Mouse (Mus musculus) liver, embryonic 13.5 days (tissue): Measurements from ENCODE around the gene Rhof. TPM values are rescaled to one million over a fixed set of nuclear protein-coding genes. Genes with fewer than 3 reads are reported as not detected.

ENCODE experiments used
- ATAC-seq: fragments of 200-750 bp; cut with Nextera tagmentation; 2 replicates; pipeline ENCODE4 v1.8.0; 2017; ENCODE audit warnings: low read depth, mild to moderate bottlenecking, moderate number of reproducible peaks, moderate library complexity
- DNase-seq: peaks from one replicate; pipeline ENCODE4 v3.0.0; 2022
- H3K27ac ChIP-seq: fragments of 300-500 bp; sonication (generic); 2 replicates; pipeline ENCODE4 v1.5.1; 2015; ENCODE audit warnings: moderate library complexity, mild to moderate bottlenecking, inconsistent platforms
- H3K27me3 ChIP-seq: fragments of 300-500 bp; sonication (generic); 2 replicates; pipeline ENCODE4 v1.6.1; 2015; ENCODE audit warnings: mild to moderate bottlenecking, inconsistent platforms
- H3K36me3 ChIP-seq: fragments of 300-500 bp; sonication (generic); 2 replicates; pipeline ENCODE4 v1.6.1; 2015; ENCODE audit warnings: mild to moderate bottlenecking, inconsistent platforms
- H3K4me1 ChIP-seq: fragments of 300-500 bp; sonication (generic); replicated peaks from 2 replicates; pipeline ENCODE4 v1.6.1; 2015; ENCODE audit warnings: inconsistent platforms
- H3K4me2 ChIP-seq: fragments of 300-500 bp; sonication (generic); 2 replicates; pipeline ENCODE4 v1.6.1; 2015; ENCODE audit warnings: inconsistent platforms, mild to moderate bottlenecking, moderate library complexity
- H3K4me3 ChIP-seq: fragments of 300-500 bp; sonication (generic); replicated peaks from 2 replicates; pipeline ENCODE4 v1.5.1; 2015; ENCODE audit warnings: mild to moderate bottlenecking, inconsistent platforms
- H3K9ac ChIP-seq: fragments of 300-500 bp; sonication (generic); 2 replicates; pipeline ENCODE4 v1.6.1; 2015; ENCODE audit warnings: mild to moderate bottlenecking, inconsistent platforms
- H3K9me3 ChIP-seq: fragments of 300-500 bp; sonication (generic); replicated peaks from 2 replicates; pipeline ENCODE4 v1.6.1; 2016; ENCODE audit warnings: inconsistent platforms
- WGBS: fragments of 180-500 bp; shearing (Covaris S2); methylation state at CpG from one replicate; pipeline ENCODE4 v1.1.7; 2015; ENCODE audit not compliant: insufficient replicate concordance; 5-methylcytosine and 5-hydroxymethylcytosine counted together
- polyA plus RNA-seq: library from polyadenylated mRNA; unstranded; fragments of >200 nt; fragmentation: Nextera tagmentation; extraction: Ambion mirVana; gene quantifications from 2 replicates; pipeline ENCODE4 v1.2.1, GENCODE M21; 2015

The Rhof gene
- 2.5 and 3.4 TPM in 2 replicates for polyA plus RNA-seq

DNA sequence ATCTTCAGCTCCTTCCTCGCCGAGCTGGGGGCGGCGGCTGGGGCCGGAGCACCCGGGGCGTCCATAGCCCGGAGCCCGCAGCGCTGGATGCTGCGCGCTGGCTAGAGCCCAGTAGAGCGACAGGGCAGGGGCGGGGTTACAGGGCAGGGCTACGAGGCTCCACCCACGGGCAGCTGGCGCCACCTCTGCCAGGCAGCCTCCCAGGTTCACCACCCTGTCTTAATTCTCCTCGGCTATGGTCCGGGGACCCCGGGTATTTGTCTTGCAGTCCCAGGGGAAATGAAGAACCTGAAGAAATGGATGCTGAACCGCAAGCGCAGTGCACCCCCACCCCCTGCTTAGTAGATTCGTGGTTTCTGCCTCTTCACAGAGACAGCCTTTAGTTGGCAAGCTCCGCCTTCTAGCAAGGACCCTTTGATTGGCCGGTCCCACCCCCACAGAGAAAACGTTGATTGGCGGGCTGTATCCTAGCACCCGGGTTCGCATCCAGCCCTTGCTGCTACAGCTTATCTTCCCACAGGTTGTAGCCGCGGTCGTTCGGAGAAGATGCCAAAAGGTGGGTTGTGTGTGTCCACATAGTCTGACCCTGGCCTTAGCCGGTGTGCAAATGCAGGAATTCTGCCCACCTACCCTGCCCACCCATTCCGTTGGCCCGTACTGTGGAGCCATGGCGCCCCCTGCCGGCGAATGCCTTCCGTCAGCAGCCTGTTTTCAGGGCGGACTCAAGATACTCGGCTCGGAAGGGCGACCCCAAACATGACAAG is at the start of gene Rhof:
Rhof (minus strand) TSS at position 385 of the 764 bp plus-strand sequence.
- peaks cover 27% of the 10 kb centered on the region for H3K36me3 ChIP-seq
- WGBS, result under 1% methylated on average over 44 of the region's 44 CpGs
- no peaks in the 10 kb centered on the region for H3K9me3 ChIP-seq
- H3K27me3 ChIP-seq, result 0 out of 2 replicates have a peak, but pooled peaks cover 9% of the 10 kb centered on the region
- DNase-seq (peak; percentile 89), ATAC-seq (peak; percentile 80)
- H3K4me2 ChIP-seq, result peak within 1 kb of the TSS; percentile 81
- H3K4me1 ChIP-seq, result peaks cover 85% of the 10 kb centered on the region
- peak within 1 kb of the TSS; percentile 73 for H3K9ac ChIP-seq
- H3K4me3 ChIP-seq, result peak within 1 kb of the TSS; percentile 56
- H3K27ac ChIP-seq, result peak within 1 kb of the TSS; percentile 100

DNA sequence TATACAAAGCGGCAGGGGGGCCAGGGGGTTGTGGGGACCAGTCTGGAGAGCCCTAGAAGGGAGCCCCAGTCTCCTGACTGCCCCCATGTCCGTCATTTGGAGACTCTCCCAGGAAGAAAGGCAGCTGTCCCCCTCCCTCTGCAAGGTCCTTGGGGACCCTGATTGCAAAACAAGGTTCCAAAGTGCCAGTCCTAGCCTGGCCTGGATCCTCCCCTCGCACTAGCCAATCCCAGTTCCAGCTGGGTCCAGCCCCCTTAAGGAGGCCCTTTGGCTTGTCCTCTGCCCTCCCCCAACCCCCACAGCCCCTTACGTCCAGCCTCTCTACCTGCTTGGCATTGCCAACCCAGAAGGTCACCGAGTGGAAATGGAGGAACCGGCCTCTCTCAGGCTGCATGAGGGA is 49.0 kb upstream of the Rhof start:
- peak overlapping the region; percentile 33; the same call in 1 of the 2 replicates for H3K4me2 ChIP-seq
- peak; percentile 56 for ATAC-seq
- peak overlapping the region; percentile 29; the same call in 1 of the 2 replicates for H3K9ac ChIP-seq

DNA sequence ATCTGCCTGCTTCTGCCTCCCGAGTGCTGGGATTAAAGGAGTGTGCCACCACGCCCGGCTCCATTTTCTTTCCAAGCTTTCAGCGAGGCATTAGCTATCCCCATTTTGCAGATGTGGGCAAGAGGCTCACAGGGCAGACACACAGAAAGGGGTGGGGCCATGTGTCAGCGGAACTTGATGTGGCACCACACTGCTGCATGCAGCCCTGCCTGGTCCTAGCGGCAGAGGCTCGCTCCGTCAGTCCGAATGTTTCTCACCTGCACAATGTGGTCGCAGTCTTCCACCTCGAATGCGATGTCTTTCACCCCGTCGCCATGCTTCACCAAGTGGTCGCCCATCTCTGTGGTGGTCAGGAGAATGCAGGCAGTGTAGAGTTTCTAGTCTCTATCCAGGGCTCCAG is 47.9 kb upstream of the Rhof start:
- no peaks in the 10 kb centered on the region for H3K36me3 ChIP-seq
- no peak overlapping the region for H3K27ac ChIP-seq
- H3K9me3 ChIP-seq, result no peaks in the 10 kb centered on the region
- DNase-seq, result no peak
- 76% methylated on average over 15 of the region's 15 CpGs for WGBS
- peak; percentile 18; the same call in 1 of the 2 replicates for ATAC-seq
- peaks cover 29% of the 10 kb centered on the region for H3K27me3 ChIP-seq
- peaks cover 7% of the 10 kb centered on the region; the same call in 1 of the 2 replicates for H3K4me1 ChIP-seq
- H3K4me2 ChIP-seq, result no peak overlapping the region
- no peak overlapping the region for H3K4me3 ChIP-seq
- no peak overlapping the region for H3K9ac ChIP-seq

More for the DNA sequence above, 49.0 kb upstream of the Rhof start:
- Histone ChIP-seq H3K36me3 (no peaks in the 10 kb centered on the region), H3K4me1 (peaks cover 7% of the 10 kb centered on the region; the same call in 1 of the 2 replicates), H3K27ac (peak overlapping the region; percentile 63), H3K27me3 (peaks cover 21% of the 10 kb centered on the region), H3K4me3 (no peak overlapping the region), H3K9me3 (no peaks in the 10 kb centered on the region)
- DNase-seq, result no peak
- 64% methylated on average over 6 of the region's 6 CpGs for WGBS

DNA sequence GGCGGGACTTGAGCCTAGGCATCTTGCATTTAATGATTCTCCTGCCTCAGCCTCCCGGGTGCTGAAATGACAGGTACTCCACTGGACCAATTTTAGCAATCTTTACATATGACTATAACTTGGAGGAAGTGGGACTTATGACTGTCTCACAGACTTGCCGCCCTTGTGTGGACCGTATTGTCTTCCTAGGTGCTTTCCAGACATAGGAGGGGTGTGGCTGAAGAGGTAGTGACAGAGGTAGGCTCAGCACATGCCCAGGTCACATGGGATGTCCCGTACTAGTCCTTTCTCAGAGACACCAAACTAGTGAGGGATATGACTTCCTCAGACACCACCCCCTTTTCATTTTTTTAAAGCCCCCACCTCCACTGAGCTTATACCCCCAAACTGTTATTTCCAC is 46.3 kb upstream of the Rhof start:
- Histone ChIP-seq H3K36me3 (no peaks in the 10 kb centered on the region), H3K27ac (no peak overlapping the region), H3K9me3 (no peaks in the 10 kb centered on the region), H3K4me1 (peaks cover 7% of the 10 kb centered on the region; the same call in 1 of the 2 replicates), H3K9ac (no peak overlapping the region), H3K4me2 (no peak overlapping the region), H3K4me3 (no peak overlapping the region), H3K27me3 (peaks cover 24% of the 10 kb centered on the region; the same call in 1 of the 2 replicates)
- DNase-seq (no peak), ATAC-seq (no peak)
- WGBS, result 78% methylated on average over 5 of the region's 5 CpGs

DNA sequence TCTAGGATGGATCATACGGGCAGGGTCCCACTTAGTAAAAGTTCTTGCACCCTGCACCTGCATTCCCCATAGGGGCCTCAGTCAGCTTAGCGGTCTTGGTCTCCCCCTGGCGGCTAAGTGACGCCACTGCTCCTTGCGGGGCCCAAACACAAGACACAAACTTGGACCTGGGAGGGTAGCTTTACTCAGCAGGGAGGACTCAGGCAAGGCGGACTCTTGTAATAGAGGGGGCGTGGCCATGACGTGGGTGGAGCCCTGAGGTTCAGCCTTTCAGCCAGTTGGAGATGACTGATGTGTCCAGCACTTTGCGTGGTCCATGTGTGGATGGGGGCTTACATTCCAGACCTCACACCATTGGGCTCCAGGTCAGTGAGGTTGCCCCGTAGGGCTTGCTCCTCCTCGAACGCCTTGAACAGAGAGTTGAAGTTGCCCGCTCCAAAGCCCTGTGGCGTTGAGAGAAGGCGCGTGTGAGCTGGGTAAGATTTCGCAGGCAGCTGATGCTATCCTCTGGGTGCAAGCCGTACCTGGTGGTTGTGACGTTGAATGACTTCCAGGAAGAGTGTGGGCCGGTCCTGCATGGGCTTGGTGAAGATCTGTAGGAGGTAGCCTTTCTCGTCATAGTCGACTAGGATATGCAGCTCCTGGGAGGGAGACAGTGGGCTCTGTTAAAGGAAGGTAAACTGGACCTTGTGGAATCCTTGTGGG is 39.3 kb upstream of the Rhof start:
- peaks cover 10% of the 10 kb centered on the region; the same call in 1 of the 2 replicates for H3K27me3 ChIP-seq
- peak overlapping the region; percentile 31 for H3K4me3 ChIP-seq
- H3K27ac ChIP-seq, result peak overlapping the region; percentile 30; the same call in 1 of the 2 replicates
- no peaks in the 10 kb centered on the region for H3K9me3 ChIP-seq
- H3K4me2 ChIP-seq, result peak overlapping the region; percentile 51
- H3K36me3 ChIP-seq, result peaks cover 10% of the 10 kb centered on the region
- WGBS, result 24% methylated on average over 22 of the region's 22 CpGs
- DNase-seq, result peak; percentile 84
- ATAC-seq, result peak; percentile 91
- H3K9ac ChIP-seq, result peak overlapping the region; percentile 33; the same call in 1 of the 2 replicates
- peaks cover 32% of the 10 kb centered on the region for H3K4me1 ChIP-seq

DNA sequence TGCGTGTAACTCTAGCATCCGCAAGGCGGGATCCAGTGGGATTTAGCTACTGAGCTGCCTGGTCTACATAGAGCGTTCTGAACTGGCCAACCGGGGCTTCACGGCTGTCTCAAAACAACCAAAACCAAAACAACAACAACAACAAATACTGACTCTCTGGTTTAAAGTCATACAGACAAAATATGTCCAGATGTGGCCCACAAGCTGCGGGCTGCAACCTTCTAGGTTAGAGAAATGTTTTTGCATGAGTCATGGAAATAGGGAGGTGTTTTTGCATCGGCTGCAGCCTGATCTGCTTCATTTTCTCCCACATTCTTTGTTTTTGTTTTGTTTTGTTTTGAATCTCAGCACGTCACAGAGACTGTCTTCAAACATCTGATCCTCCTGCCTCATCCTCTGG is 37.9 kb upstream of the Rhof start:
- Histone ChIP-seq H3K4me2 (no peak overlapping the region), H3K27ac (0 out of 2 replicates have a peak overlapping the region, but pooled peaks have one; percentile 14), H3K36me3 (peaks cover 24% of the 10 kb centered on the region), H3K9ac (no peak overlapping the region), H3K9me3 (no peaks in the 10 kb centered on the region), H3K4me1 (peaks cover 41% of the 10 kb centered on the region), H3K27me3 (peaks cover 1% of the 10 kb centered on the region; the same call in 1 of the 2 replicates), H3K4me3 (no peak overlapping the region)
- 85% methylated on average over 9 of the region's 9 CpGs for WGBS
- no peak for ATAC-seq
- no peak for DNase-seq

DNA sequence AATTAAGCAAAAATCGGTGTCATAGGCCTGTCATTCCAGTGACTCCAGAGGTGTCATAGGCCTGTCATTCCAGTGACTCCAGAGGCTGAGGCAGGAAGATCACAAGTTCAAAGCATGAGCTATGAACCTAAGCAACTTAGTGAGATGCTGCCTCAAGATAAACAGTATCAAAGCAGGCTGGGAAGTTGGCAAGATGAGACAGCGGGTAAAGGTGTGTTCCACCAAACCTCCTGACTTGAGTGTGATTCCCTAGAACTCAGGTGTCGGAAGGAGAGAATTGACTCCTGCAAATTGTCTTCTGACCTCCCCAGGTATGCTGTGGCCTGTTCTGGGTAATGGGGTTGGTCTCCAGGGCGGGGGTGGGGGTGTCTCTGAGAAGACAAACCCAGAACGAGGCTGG is 36.8 kb upstream of the Rhof start, which contains the start of gene Psmd9:
Psmd9 (plus strand) TSS at position 130 of the 400 bp plus-strand sequence.
- 72% methylated on average over 5 of the region's 5 CpGs for WGBS
- ATAC-seq, result no peak
- Histone ChIP-seq H3K9me3 (no peaks in the 10 kb centered on the region), H3K4me2 (no peak within 1 kb of the TSS), H3K27ac (peak within 1 kb of the TSS; percentile 14; the same call in 1 of the 2 replicates), H3K4me1 (peaks cover 41% of the 10 kb centered on the region), H3K4me3 (no peak within 1 kb of the TSS), H3K27me3 (no peaks in the 10 kb centered on the region), H3K36me3 (peaks cover 29% of the 10 kb centered on the region), H3K9ac (no peak within 1 kb of the TSS)
- no peak for DNase-seq

DNA sequence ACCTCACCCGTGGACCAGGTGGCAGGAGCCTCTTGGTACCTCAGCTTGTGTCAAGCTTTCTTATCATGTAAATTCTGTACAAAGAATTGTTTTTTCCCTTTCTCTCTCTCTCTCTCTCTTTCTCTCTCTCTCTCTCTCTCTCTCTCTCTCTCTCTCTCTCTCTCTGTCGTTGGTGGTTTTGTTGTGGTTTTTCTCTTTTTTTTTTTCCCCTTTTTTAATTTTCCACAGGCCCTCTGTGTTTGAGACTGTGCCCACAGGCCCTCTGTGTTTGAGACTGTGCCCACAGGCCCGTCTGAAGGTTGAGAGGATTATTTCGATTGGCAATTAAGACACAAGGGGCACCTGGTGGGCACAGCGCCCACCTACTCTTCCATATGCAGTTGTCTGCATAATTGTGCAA is 35.1 kb upstream of the Rhof start:
- H3K4me1 ChIP-seq, result peaks cover 38% of the 10 kb centered on the region
- no peak overlapping the region for H3K9ac ChIP-seq
- H3K36me3 ChIP-seq, result peaks cover 46% of the 10 kb centered on the region
- no peak overlapping the region; the same call in 1 of the 2 replicates for H3K27ac ChIP-seq
- no peaks in the 10 kb centered on the region for H3K27me3 ChIP-seq
- H3K4me2 ChIP-seq, result no peak overlapping the region
- DNase-seq (no peak), ATAC-seq (no peak)
- WGBS, result 66% methylated on average over 5 of the region's 5 CpGs
- H3K9me3 ChIP-seq, result no peaks in the 10 kb centered on the region
- H3K4me3 ChIP-seq, result no peak overlapping the region

DNA sequence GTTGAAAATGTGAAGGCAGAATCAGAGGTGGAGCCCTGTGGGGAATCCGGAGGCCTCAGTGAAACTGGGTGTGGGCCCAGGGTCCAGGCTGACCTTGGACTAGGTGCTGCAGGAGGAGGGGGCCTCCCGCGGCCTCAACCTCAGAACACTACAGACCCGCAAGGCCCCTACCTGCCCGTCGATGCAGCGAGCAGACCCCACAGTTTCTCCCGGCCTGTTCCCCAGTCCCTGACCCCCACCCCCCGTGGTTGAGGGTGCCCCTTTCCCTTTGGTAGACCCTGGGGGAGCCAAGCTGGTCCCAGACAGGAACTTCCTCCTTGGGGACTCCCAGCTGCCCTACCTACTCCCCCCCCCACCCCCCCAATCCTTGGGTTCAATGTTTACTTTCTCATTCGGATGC is 33.9 kb upstream of the Rhof start:
- no peak overlapping the region for H3K4me3 ChIP-seq
- H3K36me3 ChIP-seq, result peaks cover 58% of the 10 kb centered on the region
- H3K4me1 ChIP-seq, result peaks cover 26% of the 10 kb centered on the region
- DNase-seq (no peak), ATAC-seq (no peak)
- no peaks in the 10 kb centered on the region for H3K9me3 ChIP-seq
- no peak overlapping the region for H3K4me2 ChIP-seq
- H3K9ac ChIP-seq, result no peak overlapping the region
- H3K27ac ChIP-seq, result no peak overlapping the region
- 87% methylated on average over 10 of the region's 10 CpGs for WGBS
- H3K27me3 ChIP-seq, result no peaks in the 10 kb centered on the region

DNA sequence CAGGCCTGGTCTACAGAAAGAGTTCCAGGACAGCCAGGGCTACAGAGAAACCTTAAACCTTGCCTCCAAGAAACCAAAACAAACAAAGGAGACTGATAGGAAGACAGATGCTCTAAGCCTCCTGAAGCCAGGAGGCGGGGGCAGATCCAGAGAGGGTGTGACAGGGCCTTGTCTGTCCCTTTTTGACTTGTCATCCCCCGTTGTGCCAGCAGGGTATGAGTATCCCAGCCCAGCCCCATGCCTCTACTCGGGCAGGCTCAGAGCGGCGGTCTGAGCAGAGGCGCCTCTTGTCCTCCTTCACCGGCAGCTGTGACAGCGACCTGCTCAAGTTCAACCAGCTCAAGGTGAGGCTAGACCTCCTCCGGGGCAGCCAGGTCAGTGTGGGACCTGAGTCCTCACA is 30.4 kb upstream of the Rhof start:
- Histone ChIP-seq H3K27me3 (no peaks in the 10 kb centered on the region), H3K9me3 (no peaks in the 10 kb centered on the region), H3K36me3 (peaks cover 92% of the 10 kb centered on the region), H3K4me1 (peaks cover 11% of the 10 kb centered on the region), H3K27ac (no peak overlapping the region), H3K9ac (no peak overlapping the region), H3K4me2 (no peak overlapping the region), H3K4me3 (no peak overlapping the region)
- WGBS, result 83% methylated on average over 9 of the region's 9 CpGs
- ATAC-seq (0 out of 2 replicates have a peak, but pooled peaks have one; percentile 24), DNase-seq (no peak)

DNA sequence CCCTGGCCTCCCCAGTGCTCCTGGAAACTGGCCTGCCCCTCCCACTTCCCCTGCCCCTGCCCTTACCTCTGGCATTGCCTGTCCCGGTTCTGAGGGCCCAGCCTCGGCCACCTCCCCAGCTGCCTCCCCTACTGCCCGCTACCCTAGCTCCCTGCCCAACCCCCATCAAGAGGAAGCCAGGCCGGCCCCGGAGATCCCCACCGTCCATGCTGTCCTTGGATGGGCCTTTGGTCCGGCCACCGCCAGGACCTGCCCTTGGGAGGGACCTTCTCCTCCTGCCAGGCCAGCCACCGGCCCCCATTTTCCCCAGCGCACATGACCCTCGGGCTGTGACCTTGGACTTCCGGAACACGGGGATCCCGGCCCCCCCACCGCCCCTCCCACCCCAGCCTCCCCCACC is 27.8 kb upstream of the Rhof start:
- Histone ChIP-seq H3K9me3 (no peaks in the 10 kb centered on the region), H3K4me3 (no peak overlapping the region), H3K27me3 (no peaks in the 10 kb centered on the region), H3K9ac (no peak overlapping the region), H3K4me2 (no peak overlapping the region), H3K36me3 (peaks cover 87% of the 10 kb centered on the region), H3K27ac (no peak overlapping the region), H3K4me1 (no peaks in the 10 kb centered on the region)
- no peak for ATAC-seq
- DNase-seq, result no peak
- WGBS, result 91% methylated on average over 15 of the region's 15 CpGs
